Mouse (Mus musculus) midbrain, embryonic 13.5 days (tissue): ENCODE results near the gene Hoxa3. TPM values are rescaled to one million over a fixed set of nuclear protein-coding genes. Genes with fewer than 3 reads are reported as not detected.

ENCODE experiments used
- ATAC-seq: fragments of 200-750 bp; cut with Nextera tagmentation; 2 replicates; pipeline ENCODE4 v1.8.0; 2017; ENCODE audit warnings: mild to moderate bottlenecking, moderate TSS enrichment, moderate library complexity
- H3K27ac ChIP-seq: fragments of 300-500 bp; sonication (generic); 2 replicates; pipeline ENCODE4 v1.5.1; 2015; ENCODE audit warnings: inconsistent platforms, mild to moderate bottlenecking, moderate library complexity
- H3K27me3 ChIP-seq: fragments of 300-500 bp; sonication (generic); 2 replicates; pipeline ENCODE4 v1.6.1; 2015; ENCODE audit warnings: mild to moderate bottlenecking, inconsistent platforms
- H3K36me3 ChIP-seq: fragments of 300-500 bp; sonication (generic); 2 replicates; pipeline ENCODE4 v1.6.1; 2015; ENCODE audit warnings: mild to moderate bottlenecking, inconsistent platforms
- H3K4me1 ChIP-seq: fragments of 300-500 bp; sonication (generic); replicated peaks from 2 replicates; pipeline ENCODE4 v1.6.1; 2015; ENCODE audit warnings: inconsistent platforms
- H3K4me2 ChIP-seq: fragments of 300-500 bp; sonication (generic); replicated peaks from 2 replicates; pipeline ENCODE4 v1.6.1; 2015; ENCODE audit warnings: moderate library complexity, mild to moderate bottlenecking, inconsistent platforms
- H3K4me3 ChIP-seq: fragments of 300-500 bp; sonication (generic); replicated peaks from 2 replicates; pipeline ENCODE4 v1.5.1; 2015; ENCODE audit warnings: mild to moderate bottlenecking, inconsistent platforms
- H3K9ac ChIP-seq: fragments of 300-500 bp; sonication (generic); replicated peaks from 2 replicates; pipeline ENCODE4 v1.6.1; 2015; ENCODE audit warnings: mild to moderate bottlenecking, inconsistent platforms
- H3K9me3 ChIP-seq: fragments of 300-500 bp; sonication (generic); 2 replicates; pipeline ENCODE4 v1.6.1; 2016; ENCODE audit warnings: mild to moderate bottlenecking, inconsistent platforms
- WGBS: fragments of 180-500 bp; shearing (Covaris S2); methylation state at CpG from one replicate; pipeline ENCODE4 v1.1.7; 2015; 5-methylcytosine and 5-hydroxymethylcytosine counted together
- polyA plus RNA-seq: library from polyadenylated mRNA; unstranded; fragments of >200 nt; fragmentation: Nextera tagmentation; extraction: Ambion mirVana; gene quantifications from 2 replicates; pipeline ENCODE4 v1.2.1, GENCODE M21; 2015

The Hoxa3 gene
- polyA plus RNA-seq, 1 experiment from 2014 or later, result not detected

GRCm38 (mm10) chr6:52244471-52245039 is 31.4 kb upstream of the Hoxa3 start:
- no peak for ATAC-seq
- H3K27me3 ChIP-seq, result peaks cover 100% of the 10 kb centered on the region
- no peak overlapping the region for H3K27ac ChIP-seq
- no peaks in the 10 kb centered on the region for H3K36me3 ChIP-seq
- no peak overlapping the region for H3K4me2 ChIP-seq
- no peak overlapping the region for H3K4me3 ChIP-seq
- H3K9ac ChIP-seq, result no peak overlapping the region
- H3K9me3 ChIP-seq, result no peaks in the 10 kb centered on the region
- H3K4me1 ChIP-seq, result peaks cover 3% of the 10 kb centered on the region; the same call in 1 of the 2 replicates
- WGBS, result under 1% methylated on average over 23 of the region's 23 CpGs

GRCm38 (mm10) chr6:52243681-52244121 is 30.6 kb upstream of the Hoxa3 start:
- WGBS, result under 1% methylated on average over 12 of the region's 12 CpGs
- Histone ChIP-seq H3K4me1 (peaks cover 3% of the 10 kb centered on the region; the same call in 1 of the 2 replicates), H3K27ac (no peak overlapping the region), H3K36me3 (no peaks in the 10 kb centered on the region), H3K9ac (no peak overlapping the region), H3K4me3 (no peak overlapping the region), H3K9me3 (no peaks in the 10 kb centered on the region), H3K27me3 (peaks cover 99% of the 10 kb centered on the region), H3K4me2 (no peak overlapping the region)
- no peak for ATAC-seq

GRCm38 (mm10) chr6:52242801-52243332 is 29.7 kb upstream of the Hoxa3 start:
- Histone ChIP-seq H3K27me3 (peaks cover 99% of the 10 kb centered on the region), H3K4me2 (no peak overlapping the region), H3K27ac (no peak overlapping the region), H3K36me3 (no peaks in the 10 kb centered on the region), H3K9ac (no peak overlapping the region), H3K4me1 (peaks cover 3% of the 10 kb centered on the region; the same call in 1 of the 2 replicates), H3K9me3 (no peaks in the 10 kb centered on the region), H3K4me3 (no peak overlapping the region)
- 1% methylated on average over 4 of the region's 4 CpGs for WGBS
- ATAC-seq, result no peak

GRCm38 (mm10) chr6:52241001-52241621 is 28.0 kb upstream of the Hoxa3 start:
- Histone ChIP-seq H3K27ac (no peak overlapping the region), H3K9me3 (no peaks in the 10 kb centered on the region), H3K4me2 (no peak overlapping the region), H3K4me1 (peaks cover 3% of the 10 kb centered on the region; the same call in 1 of the 2 replicates), H3K9ac (no peak overlapping the region), H3K27me3 (peaks cover 99% of the 10 kb centered on the region), H3K4me3 (no peak overlapping the region), H3K36me3 (no peaks in the 10 kb centered on the region)
- no peak for ATAC-seq
- WGBS, result 7% methylated on average over 9 of the region's 9 CpGs

- Histone ChIP-seq H3K27ac (no peak within 1 kb of the TSS), H3K4me3 (0 out of 2 replicates have a peak within 1 kb of the TSS, but pooled peaks have one; percentile 11), H3K27me3 (peaks cover 99% of the 10 kb centered on the region), H3K4me2 (no peak within 1 kb of the TSS), H3K36me3 (no peaks in the 10 kb centered on the region), H3K4me1 (peaks cover 3% of the 10 kb centered on the region; the same call in 1 of the 2 replicates), H3K9me3 (no peaks in the 10 kb centered on the region), H3K9ac (no peak within 1 kb of the TSS)
- WGBS, result 3% methylated on average over 35 of the region's 35 CpGs
- no peak for ATAC-seq
Measured at GRCm38 (mm10) chr6:52240389-52241000, 27.4 kb upstream of the Hoxa3 start, which contains the start of gene Hoxa10. TSS of gene Hoxa10 (minus strand) at chr6:52240854.

GRCm38 (mm10) chr6:52239625-52240388 is 26.7 kb upstream of the Hoxa3 start:
- H3K4me3 ChIP-seq, result 0 out of 2 replicates have a peak overlapping the region, but pooled peaks have one; percentile 11
- 2% methylated on average over 30 of the region's 30 CpGs for WGBS
- no peaks in the 10 kb centered on the region for H3K9me3 ChIP-seq

GRCm38 (mm10) chr6:52238976-52239375 is 25.8 kb upstream of the Hoxa3 start:
- Histone ChIP-seq H3K27ac (no peak overlapping the region), H3K36me3 (no peaks in the 10 kb centered on the region), H3K9me3 (no peaks in the 10 kb centered on the region), H3K9ac (no peak overlapping the region), H3K27me3 (peaks cover 99% of the 10 kb centered on the region), H3K4me2 (no peak overlapping the region), H3K4me3 (no peak overlapping the region), H3K4me1 (0 out of 2 replicates have a peak, but pooled peaks cover 3% of the 10 kb centered on the region)
- no peak for ATAC-seq
- 2% methylated on average over 7 of the region's 7 CpGs for WGBS

More at GRCm38 (mm10) chr6:52239625-52240388, 26.7 kb upstream of the Hoxa3 start:
- Histone ChIP-seq H3K9ac (no peak overlapping the region), H3K4me1 (peaks cover 3% of the 10 kb centered on the region; the same call in 1 of the 2 replicates), H3K4me2 (no peak overlapping the region), H3K27ac (no peak overlapping the region), H3K27me3 (peaks cover 99% of the 10 kb centered on the region), H3K36me3 (no peaks in the 10 kb centered on the region)
- no peak for ATAC-seq

- no peak for ATAC-seq
- H3K9ac ChIP-seq, result no peak overlapping the region
- H3K27ac ChIP-seq, result no peak overlapping the region
- no peak overlapping the region for H3K4me2 ChIP-seq
- no peaks in the 10 kb centered on the region for H3K36me3 ChIP-seq
- H3K4me1 ChIP-seq, result 0 out of 2 replicates have a peak, but pooled peaks cover 3% of the 10 kb centered on the region
- peaks cover 99% of the 10 kb centered on the region for H3K27me3 ChIP-seq
- no peaks in the 10 kb centered on the region for H3K9me3 ChIP-seq
- 4% methylated on average over 7 of the region's 7 CpGs for WGBS
- H3K4me3 ChIP-seq, result no peak overlapping the region
Measured at GRCm38 (mm10) chr6:52238155-52238545, 25.0 kb upstream of the Hoxa3 start.

- Histone ChIP-seq H3K4me3 (no peak overlapping the region), H3K9me3 (no peaks in the 10 kb centered on the region), H3K27ac (no peak overlapping the region), H3K36me3 (no peaks in the 10 kb centered on the region), H3K9ac (no peak overlapping the region), H3K4me2 (no peak overlapping the region), H3K4me1 (0 out of 2 replicates have a peak, but pooled peaks cover 3% of the 10 kb centered on the region), H3K27me3 (peaks cover 99% of the 10 kb centered on the region)
- WGBS, result 7% methylated on average over 10 of the region's 10 CpGs
- no peak for ATAC-seq
Measured at GRCm38 (mm10) chr6:52237346-52238154, 24.4 kb upstream of the Hoxa3 start.

GRCm38 (mm10) chr6:52236806-52237205 is 23.7 kb upstream of the Hoxa3 start:
- Histone ChIP-seq H3K27me3 (peaks cover 99% of the 10 kb centered on the region), H3K4me3 (no peak overlapping the region), H3K9ac (no peak overlapping the region), H3K4me1 (0 out of 2 replicates have a peak, but pooled peaks cover 3% of the 10 kb centered on the region), H3K4me2 (no peak overlapping the region), H3K36me3 (no peaks in the 10 kb centered on the region), H3K27ac (no peak overlapping the region), H3K9me3 (no peaks in the 10 kb centered on the region)
- WGBS, result 6% methylated on average over 3 of the region's 3 CpGs
- no peak for ATAC-seq

GRCm38 (mm10) chr6:52235866-52236265 is 22.7 kb upstream of the Hoxa3 start:
- WGBS, result 20% methylated on average over 6 of the region's 6 CpGs
- no peak overlapping the region for H3K9ac ChIP-seq
- no peak for ATAC-seq
- 0 out of 2 replicates have a peak, but pooled peaks cover 3% of the 10 kb centered on the region for H3K4me1 ChIP-seq
- no peak overlapping the region for H3K4me3 ChIP-seq
- no peak overlapping the region for H3K27ac ChIP-seq
- H3K27me3 ChIP-seq, result peaks cover 97% of the 10 kb centered on the region
- no peaks in the 10 kb centered on the region for H3K9me3 ChIP-seq
- H3K36me3 ChIP-seq, result no peaks in the 10 kb centered on the region
- H3K4me2 ChIP-seq, result no peak overlapping the region
